23 mouse cellular contexts compared by ENCODE assay signal in the genomic region with DNA sequence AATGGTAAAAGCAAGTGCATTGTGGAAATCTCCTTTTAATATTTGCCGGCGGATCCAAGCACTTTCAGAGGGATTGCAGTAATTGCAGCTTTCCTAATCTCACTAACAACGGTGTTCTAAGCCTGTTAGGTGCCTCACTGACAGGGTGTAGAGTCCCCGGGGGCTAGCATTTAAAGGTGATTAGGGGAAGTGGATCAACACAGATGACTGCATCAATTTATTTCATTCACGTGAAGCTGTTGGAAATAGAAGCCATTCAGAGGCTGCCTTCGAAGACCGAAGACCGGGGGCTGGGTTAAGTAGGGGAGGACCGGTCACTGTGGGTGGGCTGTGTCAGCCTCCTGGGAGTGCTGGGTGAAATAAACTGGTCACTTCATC. TPM values are rescaled to one million over a fixed set of nuclear protein-coding genes. Genes with fewer than 3 reads are reported as not detected.
DNase-seq lines count a peak whose midpoint lies in the region; ATAC-seq and TF ChIP-seq lines count a peak whose summit lies in the region.
"Had no signal": no experiment of that assay in that cellular context is flagged by ENCODE, and none has a peak within 500 bp of the region (broad histone marks: within the 10 kb centered on the region; RNA-seq: fewer than 3 reads in every experiment).

No protein-coding gene starts in this region.

- no peaks in the 10 kb centered on the region for H3K9me3 ChIP-seq in embryonic facial prominence, embryonic 14.5 days (ENCODE audit: control insufficient read depth, low read length)
- H3K9me3 ChIP-seq in embryonic facial prominence, embryonic 10.5 days, result no peaks in the 10 kb centered on the region
- no peaks in the 10 kb centered on the region for H3K9me3 ChIP-seq in midbrain, embryonic 11.5 days (ENCODE audit: control insufficient read depth, low read length)
- no peaks in the 10 kb centered on the region for H3K9me3 ChIP-seq in midbrain, embryonic 10.5 days (replicated peaks)
- no peaks in the 10 kb centered on the region for H3K9me3 ChIP-seq in liver, postnatal 0 days (ENCODE audit: low read length)
- H3K9me3 ChIP-seq in neural tube, embryonic 15.5 days (replicated peaks), result no peaks in the 10 kb centered on the region
- H3K9me3 ChIP-seq in intestine, embryonic 16.5 days (ENCODE audit: control insufficient read depth, low read length), result no peaks in the 10 kb centered on the region
- H3K9me3 ChIP-seq: heart, embryonic 10.5 days; limb, embryonic 13.5 days had no signal

- H3K27ac ChIP-seq in embryonic facial prominence, embryonic 14.5 days (replicated peaks; ENCODE audit: low read depth, low read length), result no peak overlapping the region
- no peak overlapping the region for H3K27ac ChIP-seq in embryonic facial prominence, embryonic 10.5 days (replicated peaks)
- H3K27ac ChIP-seq in midbrain, embryonic 11.5 days (ENCODE audit: low read depth, low read length), result no peak overlapping the region
- no peak overlapping the region for H3K27ac ChIP-seq in midbrain, embryonic 10.5 days (replicated peaks)
- H3K27ac ChIP-seq in liver, postnatal 0 days (ENCODE audit: low read depth), result no peak overlapping the region
- H3K27ac ChIP-seq in neural tube, embryonic 15.5 days (replicated peaks), result peak overlapping the region; percentile 25; the same call in 1 of the 2 replicates
- H3K27ac ChIP-seq in intestine, embryonic 16.5 days (ENCODE audit: low read length), result no peak overlapping the region
- H3K27ac ChIP-seq: heart, embryonic 10.5 days; limb, embryonic 13.5 days had no signal

- TF ChIP-seq EP300 in liver, postnatal 0 days (IDR thresholded peaks at IDR 0.05; ENCODE audit: low read depth), result no peak

- H3K9ac ChIP-seq in embryonic facial prominence, embryonic 14.5 days (ENCODE audit: low read depth, low read length), result no peak overlapping the region
- H3K9ac ChIP-seq in midbrain, embryonic 11.5 days (ENCODE audit: low read length), result no peak overlapping the region
- H3K9ac ChIP-seq in liver, postnatal 0 days (replicated peaks), result no peak overlapping the region
- H3K9ac ChIP-seq in neural tube, embryonic 15.5 days (replicated peaks), result no peak overlapping the region
- no peak overlapping the region for H3K9ac ChIP-seq in intestine, embryonic 16.5 days (ENCODE audit: low read depth, low read length)
- H3K9ac ChIP-seq: limb, embryonic 13.5 days had no signal

- DNase-seq in embryonic facial prominence, embryonic 14.5 days (ENCODE audit: low spot score), result peak; percentile 56
- no peak for DNase-seq in embryonic facial prominence, embryonic 10.5 days (ENCODE audit: low spot score)
- peak; percentile 83 for DNase-seq in midbrain, embryonic 11.5 days (ENCODE audit: low spot score, missing footprints)
- no peak for DNase-seq in midbrain, embryonic 10.5 days (ENCODE audit: low spot score)
- no peak for DNase-seq in liver, postnatal 0 days
- no peak for DNase-seq in right cerebral cortex, adult 2 months (ENCODE audit: low spot score in 2 of 2)
- DNase-seq: adrenal gland, adult 8-10 months; cerebellum, adult 18-20 months; cerebellum, postnatal 36 days; gastrocnemius, postnatal 36 days; kidney, adult 2 months; kidney, postnatal 36 days; lung, postnatal 10 days; right cerebral cortex, postnatal 25 days had no signal

- 33% methylated on average over 9 of the region's 9 CpGs for WGBS in embryonic facial prominence, embryonic 14.5 days
- WGBS in embryonic facial prominence, embryonic 10.5 days, result 37% methylated on average over 9 of the region's 9 CpGs
- WGBS in midbrain, embryonic 11.5 days, result 28% methylated on average over 9 of the region's 9 CpGs
- WGBS in midbrain, embryonic 10.5 days, result 37% methylated on average over 9 of the region's 9 CpGs
- 50% methylated on average over 9 of the region's 9 CpGs for WGBS in liver, postnatal 0 days (ENCODE audit: insufficient replicate concordance)
- WGBS in neural tube, embryonic 15.5 days, result 22% methylated on average over 9 of the region's 9 CpGs
- 41% methylated on average over 9 of the region's 9 CpGs for WGBS in intestine, embryonic 16.5 days

- TF ChIP-seq CTCF in liver, postnatal 0 days (IDR thresholded peaks at IDR 0.05; ENCODE audit: low read depth), result no peak

- no peak overlapping the region for H3K4me2 ChIP-seq in embryonic facial prominence, embryonic 14.5 days (ENCODE audit: low read depth, low read length)
- no peak overlapping the region for H3K4me2 ChIP-seq in midbrain, embryonic 11.5 days
- peak overlapping the region; percentile 34 for H3K4me2 ChIP-seq in liver, postnatal 0 days (ENCODE audit: low read depth, low read length)
- no peak overlapping the region for H3K4me2 ChIP-seq in neural tube, embryonic 15.5 days
- no peak overlapping the region for H3K4me2 ChIP-seq in intestine, embryonic 16.5 days (ENCODE audit: low read depth, low read length)
- H3K4me2 ChIP-seq: limb, embryonic 13.5 days had no signal

- H3K4me3 ChIP-seq in embryonic facial prominence, embryonic 14.5 days (ENCODE audit: low read depth, low read length), result no peak overlapping the region
- H3K4me3 ChIP-seq in embryonic facial prominence, embryonic 10.5 days, result no peak overlapping the region
- no peak overlapping the region for H3K4me3 ChIP-seq in midbrain, embryonic 11.5 days (ENCODE audit: low read depth, low read length)
- H3K4me3 ChIP-seq in midbrain, embryonic 10.5 days, result no peak overlapping the region
- no peak overlapping the region for H3K4me3 ChIP-seq in liver, postnatal 0 days (ENCODE audit: low read depth, low read length)
- no peak overlapping the region for H3K4me3 ChIP-seq in neural tube, embryonic 15.5 days (replicated peaks)
- H3K4me3 ChIP-seq in intestine, embryonic 16.5 days (ENCODE audit: low read length), result no peak overlapping the region
- H3K4me3 ChIP-seq: heart, embryonic 10.5 days; limb, embryonic 13.5 days; megakaryocyte, embryonic 14.5 days had no signal

- ATAC-seq in embryonic facial prominence, embryonic 14.5 days (ENCODE audit: low read depth), result 0 out of 2 replicates have a peak, but pooled peaks have one; percentile 35
- no peak for ATAC-seq in midbrain, embryonic 11.5 days (ENCODE audit: low FRiP score)
- ATAC-seq in liver, postnatal 0 days, result no peak
- no peak for ATAC-seq in neural tube, embryonic 15.5 days (ENCODE audit: low FRiP score)
- ATAC-seq in intestine, embryonic 16.5 days, result no peak
- ATAC-seq: CD4-positive, CD25-positive, alpha-beta regulatory T cell, adult 4 months; hindbrain, embryonic 16.5 days had no signal

- H3K36me3 ChIP-seq in embryonic facial prominence, embryonic 14.5 days (ENCODE audit: control insufficient read depth, insufficient read depth, low read length), result no peaks in the 10 kb centered on the region
- no peaks in the 10 kb centered on the region for H3K36me3 ChIP-seq in embryonic facial prominence, embryonic 10.5 days (replicated peaks)
- H3K36me3 ChIP-seq in midbrain, embryonic 11.5 days (ENCODE audit: control insufficient read depth, insufficient read depth, low read length), result no peaks in the 10 kb centered on the region
- H3K36me3 ChIP-seq in midbrain, embryonic 10.5 days, result no peaks in the 10 kb centered on the region
- no peaks in the 10 kb centered on the region for H3K36me3 ChIP-seq in liver, postnatal 0 days (replicated peaks; ENCODE audit: insufficient read depth, low read length)
- H3K36me3 ChIP-seq in neural tube, embryonic 15.5 days, result no peaks in the 10 kb centered on the region
- H3K36me3 ChIP-seq in intestine, embryonic 16.5 days (ENCODE audit: control insufficient read depth, insufficient read depth, low read length), result no peaks in the 10 kb centered on the region
- H3K36me3 ChIP-seq: heart, embryonic 10.5 days; limb, embryonic 13.5 days had no signal

- H3K27me3 ChIP-seq in embryonic facial prominence, embryonic 14.5 days (replicated peaks; ENCODE audit: control insufficient read depth, insufficient read depth, low read length), result 0 out of 2 replicates have a peak, but pooled peaks cover 4% of the 10 kb centered on the region
- H3K27me3 ChIP-seq in embryonic facial prominence, embryonic 10.5 days (replicated peaks; ENCODE audit: low read depth, poor library complexity, severe bottlenecking), result peaks cover 39% of the 10 kb centered on the region
- H3K27me3 ChIP-seq in midbrain, embryonic 11.5 days (ENCODE audit: control insufficient read depth, insufficient read depth, low read length), result no peaks in the 10 kb centered on the region; the same call in 1 of the 2 replicates
- peaks cover 43% of the 10 kb centered on the region for H3K27me3 ChIP-seq in midbrain, embryonic 10.5 days (ENCODE audit: low read depth, poor library complexity, severe bottlenecking)
- H3K27me3 ChIP-seq in liver, postnatal 0 days (ENCODE audit: insufficient read depth, low read length), result no peaks in the 10 kb centered on the region
- 0 out of 2 replicates have a peak, but pooled peaks cover 3% of the 10 kb centered on the region for H3K27me3 ChIP-seq in neural tube, embryonic 15.5 days (replicated peaks)
- no peaks in the 10 kb centered on the region for H3K27me3 ChIP-seq in intestine, embryonic 16.5 days (replicated peaks; ENCODE audit: control insufficient read depth, insufficient read depth, low read length)

- H3K4me1 ChIP-seq in embryonic facial prominence, embryonic 14.5 days (ENCODE audit: control insufficient read depth, insufficient read depth, low read length), result no peaks in the 10 kb centered on the region
- H3K4me1 ChIP-seq in embryonic facial prominence, embryonic 10.5 days, result peaks cover 29% of the 10 kb centered on the region
- H3K4me1 ChIP-seq in midbrain, embryonic 11.5 days (ENCODE audit: control insufficient read depth, insufficient read depth, low read length), result peaks cover 2% of the 10 kb centered on the region; the same call in 1 of the 2 replicates
- peaks cover 14% of the 10 kb centered on the region for H3K4me1 ChIP-seq in midbrain, embryonic 10.5 days
- peaks cover 21% of the 10 kb centered on the region; the same call in 1 of the 2 replicates for H3K4me1 ChIP-seq in liver, postnatal 0 days (ENCODE audit: insufficient read depth)
- H3K4me1 ChIP-seq in neural tube, embryonic 15.5 days, result peaks cover 14% of the 10 kb centered on the region
- peaks cover 7% of the 10 kb centered on the region; the same call in 1 of the 2 replicates for H3K4me1 ChIP-seq in intestine, embryonic 16.5 days (ENCODE audit: control insufficient read depth, insufficient read depth, low read length)

RNA-seq across cellular contexts. Expression of a gene that starts 6.6 kb away (rescaled TPM):
- polyA plus RNA-seq in embryonic facial prominence, embryonic 14.5 days (2014; fragmentation: Nextera tagmentation; extraction: Ambion mirVana), result 0.54 TPM in 1 of 2 replicates, not detected in the other
- polyA plus RNA-seq in embryonic facial prominence, embryonic 10.5 days (2016; fragmentation: Nextera tagmentation; extraction: Ambion mirVana), result 1.5 and 2.0 TPM in 2 replicates
- not detected in 2 replicates for polyA plus RNA-seq in midbrain, embryonic 11.5 days (2014; fragmentation: Nextera tagmentation; extraction: Ambion mirVana)
- not detected in 2 replicates for polyA plus RNA-seq in midbrain, embryonic 10.5 days (2016; fragmentation: Nextera tagmentation; extraction: Ambion mirVana)
- 1.9 and 2.3 TPM in 2 replicates for polyA plus RNA-seq in liver, postnatal 0 days (2015; fragmentation: Nextera tagmentation; extraction: Ambion mirVana)
- 0.56 and 0.75 TPM in 2 replicates for polyA plus RNA-seq in neural tube, embryonic 15.5 days (2015; fragmentation: Nextera tagmentation; extraction: Ambion mirVana)
- polyA plus RNA-seq in intestine, embryonic 16.5 days (2015; fragmentation: Nextera tagmentation; extraction: Ambion mirVana), result 1.3 and 2.2 TPM in 2 replicates
- polyA plus RNA-seq: CD4-positive, CD25-positive, alpha-beta regulatory T cell, adult 4 months; kidney, adult 2 months; testis, adult 2 months had no signal

RNA-seq across cellular contexts. Expression of a gene that starts 8.4 kb away (rescaled TPM):
- 3.1 and 3.7 TPM in 2 replicates for polyA plus RNA-seq in embryonic facial prominence, embryonic 14.5 days (2014; fragmentation: Nextera tagmentation; extraction: Ambion mirVana)
- polyA plus RNA-seq in embryonic facial prominence, embryonic 10.5 days (2016; fragmentation: Nextera tagmentation; extraction: Ambion mirVana), result 5.3 and 5.4 TPM in 2 replicates
- 7.5 and 7.6 TPM in 2 replicates for polyA plus RNA-seq in midbrain, embryonic 11.5 days (2014; fragmentation: Nextera tagmentation; extraction: Ambion mirVana)
- polyA plus RNA-seq in midbrain, embryonic 10.5 days (2016; fragmentation: Nextera tagmentation; extraction: Ambion mirVana), result 4.3 and 4.7 TPM in 2 replicates
- polyA plus RNA-seq in liver, postnatal 0 days (2015; fragmentation: Nextera tagmentation; extraction: Ambion mirVana), result 1.0 and 1.1 TPM in 2 replicates
- 2.4 and 2.8 TPM in 2 replicates for polyA plus RNA-seq in neural tube, embryonic 15.5 days (2015; fragmentation: Nextera tagmentation; extraction: Ambion mirVana)
- 1.6 TPM in 2 replicates for polyA plus RNA-seq in intestine, embryonic 16.5 days (2015; fragmentation: Nextera tagmentation; extraction: Ambion mirVana)

RNA-seq across cellular contexts. Expression of a gene that starts 20.6 kb away (rescaled TPM):
- polyA plus RNA-seq in embryonic facial prominence, embryonic 14.5 days (2014; fragmentation: Nextera tagmentation; extraction: Ambion mirVana), result 0.63 and 0.67 TPM in 2 replicates
- polyA plus RNA-seq in embryonic facial prominence, embryonic 10.5 days (2016; fragmentation: Nextera tagmentation; extraction: Ambion mirVana), result 0.46 and 0.53 TPM in 2 replicates
- polyA plus RNA-seq in midbrain, embryonic 11.5 days (2014; fragmentation: Nextera tagmentation; extraction: Ambion mirVana), result 0.21 and 0.30 TPM in 2 replicates
- polyA plus RNA-seq in midbrain, embryonic 10.5 days (2016; fragmentation: Nextera tagmentation; extraction: Ambion mirVana), result 0.32 and 0.40 TPM in 2 replicates
- 16.1 and 17.3 TPM in 2 replicates for polyA plus RNA-seq in liver, postnatal 0 days (2015; fragmentation: Nextera tagmentation; extraction: Ambion mirVana)
- polyA plus RNA-seq in neural tube, embryonic 15.5 days (2015; fragmentation: Nextera tagmentation; extraction: Ambion mirVana), result 0.90 and 1.3 TPM in 2 replicates
- polyA plus RNA-seq in intestine, embryonic 16.5 days (2015; fragmentation: Nextera tagmentation; extraction: Ambion mirVana), result 2.1 and 2.2 TPM in 2 replicates

RNA-seq across cellular contexts. Expression of a gene that starts 26.0 kb away (rescaled TPM):
- polyA plus RNA-seq in embryonic facial prominence, embryonic 14.5 days (2014; fragmentation: Nextera tagmentation; extraction: Ambion mirVana), result 0.75 and 1.2 TPM in 2 replicates
- 0.54 and 0.71 TPM in 2 replicates for polyA plus RNA-seq in embryonic facial prominence, embryonic 10.5 days (2016; fragmentation: Nextera tagmentation; extraction: Ambion mirVana)
- 0.41 and 0.46 TPM in 2 replicates for polyA plus RNA-seq in midbrain, embryonic 11.5 days (2014; fragmentation: Nextera tagmentation; extraction: Ambion mirVana)
- polyA plus RNA-seq in midbrain, embryonic 10.5 days (2016; fragmentation: Nextera tagmentation; extraction: Ambion mirVana), result 0.41 and 0.69 TPM in 2 replicates
- 0.07 TPM in 1 of 2 replicates, not detected in the other for polyA plus RNA-seq in liver, postnatal 0 days (2015; fragmentation: Nextera tagmentation; extraction: Ambion mirVana)
- polyA plus RNA-seq in neural tube, embryonic 15.5 days (2015; fragmentation: Nextera tagmentation; extraction: Ambion mirVana), result 1.2 and 2.1 TPM in 2 replicates
- polyA plus RNA-seq in intestine, embryonic 16.5 days (2015; fragmentation: Nextera tagmentation; extraction: Ambion mirVana), result 53.8 and 61.2 TPM in 2 replicates
- polyA plus RNA-seq: CD4-positive, CD25-positive, alpha-beta regulatory T cell, adult 4 months had no signal

RNA-seq across cellular contexts. Expression of a gene that starts 28.6 kb away (rescaled TPM):
- polyA plus RNA-seq in embryonic facial prominence, embryonic 14.5 days (2014; fragmentation: Nextera tagmentation; extraction: Ambion mirVana), result 0.10 and 0.11 TPM in 2 replicates
- polyA plus RNA-seq in embryonic facial prominence, embryonic 10.5 days (2016; fragmentation: Nextera tagmentation; extraction: Ambion mirVana), result 0.07 and 0.08 TPM in 2 replicates
- not detected in 2 replicates for polyA plus RNA-seq in midbrain, embryonic 11.5 days (2014; fragmentation: Nextera tagmentation; extraction: Ambion mirVana)
- 0.02 and 0.04 TPM in 2 replicates for polyA plus RNA-seq in midbrain, embryonic 10.5 days (2016; fragmentation: Nextera tagmentation; extraction: Ambion mirVana)
- polyA plus RNA-seq in liver, postnatal 0 days (2015; fragmentation: Nextera tagmentation; extraction: Ambion mirVana), result 0.20 TPM in 2 replicates
- polyA plus RNA-seq in neural tube, embryonic 15.5 days (2015; fragmentation: Nextera tagmentation; extraction: Ambion mirVana), result not detected in 2 replicates
- polyA plus RNA-seq in intestine, embryonic 16.5 days (2015; fragmentation: Nextera tagmentation; extraction: Ambion mirVana), result 0.05 TPM in 2 replicates
- polyA plus RNA-seq: erythroblast, embryonic 14.5 days; limb, embryonic 13.5 days had no signal

Comparison
In these comparisons a context has a peak if more than half of its experiments do, and no peak if none do; other contexts are left out.
1. DNase-seq: peak in embryonic facial prominence, embryonic 14.5 days (single experiment) and midbrain, embryonic 11.5 days (single experiment); none in embryonic facial prominence, embryonic 10.5 days (single experiment), midbrain, embryonic 10.5 days (single experiment), liver, postnatal 0 days (single experiment) and right cerebral cortex, adult 2 months (0 of 2).